Mouse (Mus musculus) spleen, adult 2 months (tissue): Measurements from ENCODE around the gene Gfral.

ENCODE experiments used
- CTCF ChIP-seq: fragments of 200-500 bp; IDR thresholded peaks from 2 replicates; pipeline ENCODE4 v1.5.1; 2011; ENCODE audit warnings: mild to moderate bottlenecking, inconsistent platforms; ENCODE audit not compliant: insufficient read depth, insufficient read length, insufficient replicate concordance; ENCODE audit errors: extremely low read depth
- POLR2A ChIP-seq: fragments of 200-500 bp; IDR thresholded peaks from 2 replicates; pipeline ENCODE4 v1.6.1; 2011; ENCODE audit warnings: low read depth, low read length, inconsistent platforms

- TF ChIP-seq CTCF (no peak), POLR2A (no peak)
Observed at GRCm38 (mm10) chr9:76252109-76252508, 38.7 kb upstream of the Gfral start.
